Mouse (Mus musculus): Measurements from ENCODE around the gene Pitpna. TPM values are rescaled to one million over a fixed set of nuclear protein-coding genes. Genes with fewer than 3 reads are reported as not detected.
A peak's percentile ranks its signal among the peaks of the same experiment; 100 is the strongest.

Gene Pitpna
- total RNA-seq, 2 experiments from 2014 or later, result 168 to 172 TPM

DNA sequence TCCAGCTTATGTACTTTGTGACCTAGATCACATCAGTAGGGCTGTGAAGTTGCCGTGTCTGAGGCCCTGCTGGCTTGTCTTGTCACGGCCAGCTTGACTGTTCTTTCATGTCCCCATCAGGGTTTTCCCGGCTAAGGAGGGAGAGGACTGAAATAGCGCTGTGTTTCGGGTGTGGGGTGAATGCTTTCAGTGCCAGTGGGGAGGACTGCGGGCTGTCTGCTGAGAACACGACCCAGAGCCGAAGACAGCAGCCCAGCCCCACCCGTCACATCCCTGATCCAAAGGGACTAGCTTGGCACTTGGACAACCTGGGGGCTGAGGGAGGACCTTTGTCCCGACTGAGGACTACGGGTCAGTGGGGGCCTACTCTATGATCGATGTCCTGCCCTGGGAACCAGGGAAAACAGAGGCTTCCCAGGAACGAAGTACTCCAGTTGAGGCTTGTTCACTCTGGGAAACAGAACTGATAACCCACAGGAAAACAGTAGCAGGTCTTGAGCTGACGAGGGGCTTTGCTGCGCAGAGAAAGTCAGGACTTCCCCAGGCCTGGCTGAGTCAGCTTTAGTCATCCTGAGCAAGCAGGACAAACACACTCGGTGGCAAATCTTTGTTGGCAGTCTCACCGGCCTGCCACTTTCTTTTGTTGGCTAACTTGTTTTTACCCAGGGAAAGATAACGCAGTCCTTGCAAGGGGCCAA, 23.9 kb upstream of the Pitpna start:
- peak; percentile 66 for DNase-seq (ENCODE audit: low spot score)

DNA sequence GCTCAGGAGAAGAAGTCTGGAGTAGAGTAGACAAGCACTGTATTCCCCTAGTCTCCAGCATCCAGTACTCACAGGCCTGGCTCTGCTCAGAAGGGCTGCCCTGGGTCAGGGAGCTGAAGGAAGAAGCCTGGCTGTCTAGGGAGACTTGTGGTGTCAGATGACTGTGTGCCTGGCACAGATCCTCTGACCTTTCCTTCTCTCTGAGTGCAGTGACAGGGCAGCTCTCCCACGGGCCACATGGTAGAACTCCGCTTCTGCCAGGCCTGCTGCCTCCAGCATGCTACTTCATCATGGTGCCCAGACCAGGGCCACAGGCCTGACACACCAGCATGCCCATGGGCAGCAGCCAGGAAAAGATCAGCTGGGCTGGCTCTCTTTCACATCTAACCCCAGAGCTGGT, 22.0 kb upstream of the Pitpna start:
- peak; percentile 94 for DNase-seq (ENCODE audit: low spot score)

GRCm38 (mm10) chr11:75566276-75567196, 21.4 kb upstream of the Pitpna start:
- DNase-seq (ENCODE audit: low spot score), result no peak

- no peak for DNase-seq (ENCODE audit: low spot score)
Observed at GRCm38 (mm10) chr11:75567346-75568114, 20.4 kb upstream of the Pitpna start.

DNA sequence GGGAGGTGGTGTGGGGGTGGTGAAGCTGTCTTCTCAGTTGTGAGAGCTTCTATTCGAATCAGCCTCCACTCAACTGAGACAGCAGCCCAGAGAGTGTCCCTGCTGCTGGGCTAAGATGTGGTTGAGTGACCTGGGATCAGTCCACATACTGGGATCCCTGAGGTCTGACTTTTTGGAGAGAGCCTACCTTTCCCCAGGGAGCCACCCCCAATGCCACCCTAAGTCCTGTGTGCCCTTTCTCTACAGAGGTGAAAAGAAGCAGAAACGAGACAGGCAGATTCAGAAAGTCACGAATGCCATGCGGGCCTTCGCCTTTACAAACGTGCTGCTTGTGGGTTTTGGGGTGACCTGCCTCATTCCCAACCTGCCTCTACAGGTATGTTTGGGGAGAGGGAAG, 19.8 kb upstream of the Pitpna start:
- no peak for DNase-seq (ENCODE audit: low spot score)

DNA sequence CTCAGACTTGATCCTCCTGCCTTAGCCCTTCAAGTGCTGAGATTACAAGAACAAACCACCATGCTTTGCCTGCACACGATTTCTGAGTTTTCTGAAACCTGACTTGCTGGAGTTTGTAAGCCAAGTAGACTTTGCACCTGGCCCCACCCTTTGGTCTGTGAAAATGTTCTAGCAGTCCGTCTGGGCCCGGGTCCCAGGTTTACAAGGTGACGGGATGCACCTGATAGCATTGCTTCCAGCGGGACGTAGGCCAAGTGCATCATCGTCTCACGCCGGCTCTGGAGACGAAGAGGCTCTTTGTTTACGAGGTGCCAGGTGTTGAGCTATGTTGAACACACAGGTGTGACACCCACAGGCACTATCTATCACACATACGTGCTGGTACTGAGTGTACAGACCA, 18.9 kb upstream of the Pitpna start:
- no peak for DNase-seq (ENCODE audit: low spot score)

DNA sequence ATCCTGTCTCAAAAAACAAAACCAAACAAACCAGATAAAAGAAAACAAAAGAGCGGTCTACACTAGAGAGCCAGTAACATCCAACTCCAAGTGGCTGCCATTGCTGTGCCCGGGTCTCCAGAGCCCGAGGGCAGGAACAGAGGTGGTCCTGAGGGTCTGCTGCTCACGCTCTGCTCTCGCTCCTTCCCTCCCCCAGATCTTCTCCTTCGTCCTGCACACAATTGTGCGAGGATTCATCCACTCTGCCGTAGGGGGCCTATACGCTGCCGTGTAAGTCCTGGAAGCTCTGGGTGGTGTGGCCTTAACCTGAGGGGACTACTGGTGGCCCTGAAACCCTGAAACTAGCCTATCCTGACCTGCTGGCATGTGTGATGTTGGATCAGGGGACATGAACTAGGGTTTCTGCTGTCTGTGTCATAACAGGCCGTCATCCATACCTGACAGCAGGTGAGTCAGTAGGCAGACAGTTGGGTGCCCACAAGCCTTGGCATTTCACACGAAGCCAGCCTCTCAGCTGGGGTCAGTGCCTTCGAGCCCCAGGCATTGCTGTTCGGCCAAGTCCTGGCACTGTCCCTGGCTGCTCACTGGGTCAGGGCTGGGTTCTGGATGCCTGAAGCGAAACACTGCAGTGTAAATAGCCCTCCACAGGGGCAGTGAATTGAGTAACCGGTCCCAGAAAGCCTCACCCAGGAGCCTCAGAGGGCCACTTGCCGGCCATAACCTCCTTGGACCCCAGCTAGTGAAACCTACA, 17.3 kb upstream of the Pitpna start:
- no peak for DNase-seq (ENCODE audit: low spot score)

- peak; percentile 66 for DNase-seq (ENCODE audit: low spot score)
Observed at GRCm38 (mm10) chr11:75571126-75571990, 16.5 kb upstream of the Pitpna start.

DNA sequence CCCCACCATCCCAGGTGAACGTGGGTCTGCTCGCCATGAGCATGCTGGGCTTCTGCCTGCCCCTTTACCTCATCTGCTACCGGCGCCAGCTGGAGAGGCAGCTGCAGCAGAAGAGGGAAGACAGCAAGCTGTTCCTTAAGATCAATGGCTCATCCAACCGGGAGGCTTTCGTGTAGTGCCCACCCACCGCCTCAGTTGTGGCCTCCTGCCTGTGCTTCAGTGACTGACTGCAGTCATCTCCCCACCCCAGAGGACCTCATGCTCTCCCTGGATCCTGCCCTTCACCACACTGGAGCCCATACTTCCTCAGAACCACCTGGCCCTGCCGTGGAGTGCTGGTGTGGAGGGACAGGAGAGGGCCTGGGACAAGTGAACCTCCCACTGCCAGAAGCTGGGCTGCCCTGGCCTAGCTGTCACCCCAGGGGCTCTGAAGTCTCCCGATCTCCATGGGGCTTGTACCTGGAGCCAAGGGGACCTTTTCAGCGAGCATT, 15.6 kb upstream of the Pitpna start:
- no peak for DNase-seq (ENCODE audit: low spot score)

DNA sequence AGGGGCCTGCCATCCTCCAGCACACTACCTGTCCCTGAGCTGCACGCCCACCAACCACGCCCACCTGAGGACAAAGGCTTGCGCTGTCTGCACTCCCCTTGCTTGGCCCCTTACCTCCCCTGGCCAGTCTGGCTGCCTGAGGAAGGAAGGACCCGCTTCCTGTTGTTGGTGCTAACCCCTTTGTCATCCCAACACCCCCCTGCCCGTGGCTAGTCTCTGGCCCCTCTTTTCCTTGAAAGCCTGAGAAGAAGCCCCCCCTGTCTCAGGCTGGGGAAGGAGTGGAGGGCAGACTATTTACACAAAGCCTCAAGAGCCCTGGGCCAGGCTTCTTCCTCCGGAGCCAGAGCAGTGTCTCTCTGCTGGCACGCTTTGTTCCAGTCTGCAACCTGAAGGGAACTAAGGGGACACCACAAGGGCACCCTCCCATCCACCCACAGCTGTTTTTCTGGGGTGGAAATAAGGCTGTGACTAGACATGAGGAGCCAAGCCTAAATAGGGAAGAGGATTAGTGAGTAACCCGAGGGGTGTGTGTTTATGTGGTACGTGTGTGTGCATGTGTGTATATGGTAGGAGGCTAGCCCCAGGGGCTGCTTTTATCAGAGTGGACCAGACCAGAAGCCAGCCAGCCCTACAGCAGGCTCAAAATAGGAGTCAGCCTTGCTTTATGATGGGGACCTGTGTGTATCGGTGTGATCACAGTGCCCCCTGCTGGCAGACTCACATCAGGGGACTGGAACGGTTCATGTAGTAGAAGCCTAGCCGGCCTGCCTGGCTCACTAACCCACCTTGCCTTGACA, 14.8 kb upstream of the Pitpna start:
- DNase-seq (ENCODE audit: low spot score), result peak; percentile 94

DNA sequence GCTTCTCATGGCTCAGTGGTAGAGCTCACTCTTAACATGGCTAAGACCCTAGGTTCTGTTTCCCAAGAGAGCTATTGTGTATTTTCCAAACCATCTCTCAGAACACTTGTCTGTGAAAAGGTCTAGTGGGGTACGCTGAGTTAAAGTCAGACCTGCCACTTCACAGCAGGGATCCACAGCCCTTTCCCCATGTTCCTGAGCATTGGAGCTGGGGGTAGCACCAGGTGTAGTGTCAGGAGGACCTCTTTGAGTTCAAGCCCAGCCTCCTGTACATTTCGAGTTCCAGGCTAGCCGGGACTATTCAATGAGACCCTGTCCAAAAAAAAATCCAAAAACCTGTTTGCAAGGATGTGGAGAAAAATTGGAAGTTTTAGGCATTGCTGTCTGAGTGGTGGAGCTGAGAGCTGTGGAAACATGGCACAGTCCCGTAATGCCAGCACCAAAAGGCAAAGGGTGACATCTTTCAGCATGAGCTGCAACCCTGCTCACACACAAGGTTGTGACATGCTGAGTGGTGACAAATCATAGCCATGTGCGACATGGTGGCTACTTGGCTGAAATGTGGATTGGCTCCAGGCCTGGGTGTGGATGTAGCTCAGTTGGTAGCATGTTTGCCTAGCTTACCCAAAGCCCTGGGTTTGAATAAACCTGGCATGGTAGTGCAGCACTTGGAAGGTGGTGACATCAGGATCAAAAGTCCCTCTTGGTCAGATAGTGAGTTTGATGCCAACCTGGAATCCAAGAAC, 13.3 kb upstream of the Pitpna start:
- DNase-seq (ENCODE audit: low spot score), result no peak

GRCm38 (mm10) chr11:75575560-75576123, 12.3 kb upstream of the Pitpna start:
- DNase-seq (ENCODE audit: low spot score), result no peak

DNA sequence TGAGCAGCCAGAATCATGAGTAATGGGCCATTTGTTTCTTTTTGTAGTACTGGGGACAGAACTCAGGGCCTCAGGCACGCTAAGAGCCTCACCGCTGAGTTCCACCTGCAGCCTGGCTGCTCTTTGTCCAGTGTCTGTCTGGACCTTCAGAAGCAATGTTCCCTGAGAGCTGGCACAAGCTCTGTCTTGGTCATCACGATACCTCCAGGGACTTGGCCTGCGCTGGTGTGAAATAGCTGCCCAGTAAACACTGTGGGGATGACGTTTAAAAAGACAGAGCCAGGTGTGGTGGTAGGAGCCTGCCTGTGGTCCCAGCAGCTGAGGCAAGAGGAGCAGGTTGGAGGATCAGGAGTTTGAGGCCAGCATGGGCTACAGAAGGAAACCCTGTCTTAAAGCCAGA, 9.3 kb upstream of the Pitpna start:
- DNase-seq (ENCODE audit: low spot score), result peak; percentile 67

GRCm38 (mm10) chr11:75581495-75582149, 6.3 kb upstream of the Pitpna start:
- DNase-seq (ENCODE audit: low spot score), result no peak

- DNase-seq (ENCODE audit: low spot score), result no peak
Observed at GRCm38 (mm10) chr11:75583521-75583920, 4.4 kb upstream of the Pitpna start.

- no peak for DNase-seq (ENCODE audit: low spot score)
Observed at GRCm38 (mm10) chr11:75585061-75585460, 2.8 kb upstream of the Pitpna start.

DNA sequence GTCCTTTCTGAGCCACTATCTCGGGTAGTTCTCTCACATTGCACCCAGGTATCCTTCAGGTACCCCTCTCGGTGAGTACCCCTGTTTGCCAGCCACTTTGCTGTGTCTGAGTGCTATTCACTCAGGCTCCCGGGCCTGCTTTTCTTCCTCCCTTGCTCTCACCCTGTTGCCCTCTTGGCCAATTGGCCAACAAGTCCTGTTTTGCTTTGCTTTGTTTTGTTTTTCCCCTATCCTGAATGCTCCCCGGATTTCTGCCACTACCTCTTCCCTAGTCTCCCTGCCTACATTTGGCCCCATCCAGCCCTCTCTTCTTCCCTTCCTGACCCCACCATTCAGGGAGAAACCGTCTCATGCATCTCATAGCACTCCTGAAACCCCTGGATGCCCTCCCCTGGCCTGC, 1.9 kb upstream of the Pitpna start:
- no peak for DNase-seq (ENCODE audit: low spot score)

DNA sequence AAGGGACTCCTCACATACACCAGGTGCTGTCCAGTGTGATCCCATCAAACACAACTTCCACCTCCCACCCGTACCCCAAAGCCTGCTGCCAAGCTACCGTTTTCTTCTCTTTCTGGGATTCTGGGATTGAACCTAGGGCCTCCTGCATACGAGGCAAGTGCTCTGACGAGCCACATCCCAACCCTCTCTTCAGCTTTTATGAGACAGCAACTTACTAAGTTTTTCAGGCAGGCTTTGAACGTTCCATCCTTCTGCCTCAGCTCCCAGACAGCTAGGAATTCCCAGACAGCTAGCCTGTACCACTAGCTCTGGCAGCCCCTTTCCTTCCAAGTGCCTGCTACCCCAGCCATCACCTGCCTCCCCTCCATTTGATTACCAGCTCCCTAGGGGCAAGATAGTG, 934 bp upstream of the Pitpna start:
- DNase-seq (ENCODE audit: low spot score), result no peak

Data from gastrocnemius, adult 18-20 months (tissue).